Mouse (Mus musculus) CD4-positive, CD25-positive, alpha-beta regulatory T cell, adult 2 months (primary cell): ENCODE data around the gene Mrps26.
"Not testable (repeated sequence)": the region's sequence is repeated elsewhere in the genome, so short reads cannot be mapped to it uniquely, and the experiment has no call there.

Experiments
- DNase-seq: peaks from one replicate; pipeline ENCODE4 v3.0.0-alpha.2; 2012; ENCODE audit warnings: low read depth, low spot score

The Mrps26 gene

DNA sequence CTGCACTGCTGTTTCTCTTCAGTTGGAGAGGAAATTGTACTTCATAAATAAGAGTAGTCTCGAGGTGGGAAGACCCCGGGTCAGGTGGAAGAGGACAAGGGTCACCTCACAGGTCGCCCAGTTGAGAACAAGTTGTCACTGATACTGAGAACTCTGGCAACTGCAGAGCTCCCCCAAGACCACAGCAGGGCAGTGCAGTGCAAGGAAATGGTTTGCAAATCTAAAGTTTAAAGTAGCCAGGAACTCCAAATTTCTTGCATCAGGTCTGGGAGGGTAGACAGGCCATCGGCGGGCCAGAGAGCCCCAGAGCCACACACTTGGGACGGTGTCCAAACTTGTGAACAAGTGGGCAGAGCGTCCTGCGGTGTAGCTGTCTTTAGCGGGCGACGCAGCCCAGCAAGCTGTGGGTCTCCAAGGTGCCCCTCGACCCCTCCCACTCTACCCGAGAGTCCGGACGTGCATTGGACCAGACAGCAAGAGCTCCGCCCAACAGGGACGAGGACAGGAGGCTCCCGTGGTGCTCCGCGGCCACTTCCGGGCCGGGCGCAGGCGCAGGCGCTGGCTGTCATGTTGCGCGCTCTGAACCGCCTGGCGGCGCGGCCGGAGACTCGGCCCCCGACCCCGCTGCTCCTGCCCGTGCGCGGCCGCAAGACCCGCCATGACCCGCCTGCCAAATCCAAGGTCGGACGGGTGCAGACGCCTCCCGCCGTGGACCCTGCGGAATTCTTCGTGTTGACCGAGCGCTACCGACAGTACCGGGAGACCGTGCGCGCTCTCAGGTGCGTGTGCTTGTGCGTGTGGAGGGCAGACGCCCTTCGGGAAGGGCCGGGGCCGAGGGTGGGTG is at the start of gene Mrps26:
TSS of gene Mrps26 (plus strand) at position 531 of the 844 bp plus-strand sequence.
- peak; percentile 94 for DNase-seq

DNA sequence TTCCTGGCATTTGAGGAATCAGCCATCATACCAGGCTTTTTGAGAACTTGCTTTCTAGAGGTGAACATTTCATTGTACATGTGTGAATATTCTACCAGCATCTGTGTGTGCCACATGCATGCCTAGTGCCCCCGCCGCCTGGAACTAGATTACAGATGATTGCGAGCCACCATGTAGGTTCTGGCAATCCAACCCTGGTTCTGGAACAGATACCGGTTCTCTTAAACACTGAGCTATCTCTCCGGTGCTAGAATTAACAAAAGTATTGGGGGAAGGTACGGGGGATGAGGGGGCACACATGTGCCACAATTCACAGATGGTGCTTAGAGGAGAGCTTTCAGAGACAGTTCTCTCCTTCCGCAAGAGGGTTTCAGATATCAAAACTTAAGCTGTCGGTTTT is 49.6 kb upstream of the Mrps26 start:
- no peak for DNase-seq

DNA sequence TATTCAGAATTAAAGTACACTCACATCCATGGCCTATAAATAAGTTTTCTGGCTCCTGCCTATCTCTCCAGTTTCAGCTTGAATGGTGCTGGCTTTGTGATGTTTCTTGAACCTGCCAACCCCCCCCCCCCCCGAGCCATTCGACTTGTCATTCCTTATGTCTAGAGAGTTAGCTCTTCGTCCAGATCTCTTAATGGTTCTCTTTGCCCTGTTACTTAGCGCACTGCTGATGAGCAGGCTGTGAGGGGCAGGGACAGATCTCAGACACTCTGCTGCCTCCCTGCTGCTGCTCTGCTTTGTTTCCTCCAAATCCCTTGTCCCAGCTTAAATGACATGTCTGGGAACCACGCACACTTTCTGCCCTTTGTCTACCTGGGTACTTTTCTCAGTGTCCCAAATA is 47.8 kb upstream of the Mrps26 start:
- no peak for DNase-seq

DNA sequence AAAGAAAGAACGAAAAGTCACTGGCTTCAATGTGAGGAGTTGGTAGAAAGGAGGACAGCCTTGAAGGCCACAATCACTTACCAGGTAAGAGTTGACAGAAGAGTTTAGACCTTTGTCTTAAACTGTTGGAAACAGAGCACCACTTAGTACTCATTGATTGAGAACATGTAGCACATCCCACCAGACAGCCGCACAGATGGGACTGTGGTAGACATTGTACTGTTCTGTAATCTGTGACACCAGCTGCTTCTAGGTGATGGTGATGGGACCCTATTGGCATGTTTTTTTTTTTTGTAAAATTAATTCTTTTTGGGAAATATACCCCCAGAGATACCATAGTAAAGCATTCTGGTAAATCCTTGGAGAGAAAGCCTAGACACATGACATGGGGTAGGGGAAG is 41.6 kb upstream of the Mrps26 start:
- DNase-seq = no peak

DNA sequence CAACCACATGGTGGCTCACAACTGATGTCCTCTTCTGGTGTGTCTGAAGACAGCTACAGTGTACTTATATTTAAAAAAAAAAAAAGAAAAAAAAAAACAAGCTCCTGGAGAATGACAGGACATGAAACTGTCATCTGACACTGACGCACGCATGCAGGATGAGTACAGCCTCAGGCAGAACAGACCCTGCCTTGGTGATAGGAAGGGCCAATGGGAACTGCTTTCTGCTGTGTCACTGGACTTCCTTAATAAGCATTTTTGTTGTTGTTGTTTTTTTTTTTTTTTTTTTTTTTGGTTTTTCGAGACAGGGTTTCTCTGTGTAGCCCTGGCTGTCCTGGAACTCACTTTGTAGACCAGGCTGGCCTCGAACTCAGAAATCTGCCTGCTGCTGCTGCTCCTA is 38.1 kb upstream of the Mrps26 start:
- not testable (repeated sequence) for DNase-seq

DNA sequence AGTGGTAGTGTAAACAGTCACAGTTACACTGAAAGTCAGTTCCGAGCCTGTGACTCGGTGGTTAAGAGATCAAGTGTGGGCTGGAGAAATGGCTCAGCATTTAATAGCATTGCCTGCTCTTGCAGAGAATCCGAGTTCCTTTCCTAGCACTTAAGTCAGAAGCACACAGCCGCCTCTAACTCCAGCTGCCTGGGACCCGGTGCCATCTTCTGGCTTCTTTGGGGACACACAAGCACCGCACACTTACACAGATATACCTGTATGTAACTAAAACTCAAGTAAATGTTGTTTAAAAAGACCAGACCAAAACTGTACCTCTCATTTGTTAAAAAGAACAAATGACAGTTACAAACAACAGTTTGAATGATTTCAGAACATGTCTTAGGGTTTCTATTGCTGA is 35.1 kb upstream of the Mrps26 start:
- DNase-seq = no peak

DNA sequence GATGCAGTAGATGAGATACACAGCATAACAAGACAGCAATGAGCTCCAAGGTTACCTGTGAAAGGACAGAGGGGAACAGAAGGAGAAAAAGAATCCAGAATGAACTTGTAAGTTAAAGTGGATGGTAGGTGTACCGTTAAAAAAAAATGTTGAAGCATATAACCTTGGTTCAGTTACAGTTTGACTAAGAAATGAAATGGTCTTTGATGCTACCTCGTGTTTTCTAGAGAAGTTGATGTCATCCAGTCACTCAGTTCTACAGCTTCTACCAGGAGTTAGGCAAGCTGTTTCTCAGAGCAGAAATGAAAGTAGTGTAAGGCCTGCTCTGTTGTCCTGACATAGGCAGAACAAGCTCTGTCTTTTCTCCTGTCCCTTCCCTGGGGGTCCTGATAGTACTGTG is 34.3 kb upstream of the Mrps26 start:
- DNase-seq = no peak

DNA sequence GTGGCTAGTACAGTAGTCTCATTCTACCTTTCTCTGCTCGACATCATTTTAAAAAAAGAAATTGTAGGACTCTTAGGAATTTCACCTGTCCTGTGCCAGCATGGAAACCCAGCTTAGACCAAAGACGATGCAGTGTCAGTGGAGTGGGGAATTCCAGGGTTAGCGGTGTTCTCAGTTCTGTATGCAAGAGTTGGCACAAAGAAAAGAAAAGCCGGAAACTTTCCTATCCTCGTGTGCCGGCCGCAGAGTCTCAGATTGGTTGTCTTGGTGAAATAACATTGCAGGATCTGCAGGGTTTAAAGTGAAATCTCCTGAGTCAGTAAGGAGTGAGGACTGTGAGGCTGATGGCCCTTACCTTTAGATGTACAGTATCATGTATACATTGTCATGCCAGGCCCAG is 33.6 kb upstream of the Mrps26 start:
- DNase-seq = no peak

DNA sequence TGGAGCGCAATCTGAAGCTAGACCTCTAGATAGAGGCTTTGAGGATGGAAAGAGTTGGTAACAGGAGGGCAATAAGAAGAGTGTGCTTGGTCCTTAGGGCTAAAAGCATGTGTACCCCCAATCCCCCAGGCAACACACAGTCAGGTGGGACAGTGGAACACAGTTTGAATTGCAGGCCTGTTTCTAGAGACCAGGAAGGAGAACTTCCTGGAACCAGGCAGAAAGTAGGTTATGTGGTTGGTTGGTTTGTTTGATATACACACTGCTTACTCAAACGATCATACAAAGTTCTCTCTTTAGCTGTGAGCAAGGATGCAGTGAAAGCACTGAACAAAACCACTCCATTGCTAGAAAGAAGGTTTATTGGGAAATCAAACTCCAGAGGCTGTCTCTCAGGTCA is 31.3 kb upstream of the Mrps26 start:
- no peak for DNase-seq

DNA sequence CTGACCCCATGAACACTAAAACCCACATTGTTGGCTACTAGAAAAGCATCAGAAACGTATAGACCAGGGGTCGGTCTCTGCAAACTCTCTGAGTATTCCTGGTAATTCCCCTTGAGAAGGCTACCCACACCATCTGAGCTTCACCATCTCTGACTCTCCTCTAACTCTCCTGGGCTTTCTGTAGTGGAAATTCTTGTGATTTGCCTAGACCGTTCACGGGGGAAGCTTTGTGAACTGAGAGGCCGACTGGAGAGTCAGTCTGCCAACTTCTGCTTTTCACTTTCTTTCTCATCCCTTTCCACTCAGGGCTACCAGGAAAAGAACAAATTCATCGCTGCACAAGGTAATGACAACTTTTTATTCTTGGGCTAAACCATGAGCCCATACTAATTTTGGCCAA is 28.5 kb upstream of the Mrps26 start:
- no peak for DNase-seq

DNA sequence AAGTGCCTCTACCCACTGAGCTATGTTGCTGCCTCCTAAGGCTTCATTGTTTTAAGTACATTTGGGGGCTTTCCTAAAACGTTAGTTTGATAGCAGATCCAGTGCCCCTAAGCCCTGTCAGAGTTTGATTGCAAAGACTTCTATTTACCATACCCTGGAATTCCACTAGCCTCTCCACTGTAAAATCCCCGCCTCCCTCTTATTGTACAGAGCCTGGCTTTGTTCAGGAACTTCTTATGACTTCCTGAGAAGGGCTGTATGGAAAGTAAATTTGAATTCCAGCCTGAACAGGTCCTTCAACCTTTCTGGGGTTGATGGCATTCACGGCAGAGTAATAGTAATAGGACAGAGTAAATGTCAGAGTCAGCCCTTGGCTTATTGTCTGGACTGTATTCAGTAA is 26.7 kb upstream of the Mrps26 start:
- no peak for DNase-seq

DNA sequence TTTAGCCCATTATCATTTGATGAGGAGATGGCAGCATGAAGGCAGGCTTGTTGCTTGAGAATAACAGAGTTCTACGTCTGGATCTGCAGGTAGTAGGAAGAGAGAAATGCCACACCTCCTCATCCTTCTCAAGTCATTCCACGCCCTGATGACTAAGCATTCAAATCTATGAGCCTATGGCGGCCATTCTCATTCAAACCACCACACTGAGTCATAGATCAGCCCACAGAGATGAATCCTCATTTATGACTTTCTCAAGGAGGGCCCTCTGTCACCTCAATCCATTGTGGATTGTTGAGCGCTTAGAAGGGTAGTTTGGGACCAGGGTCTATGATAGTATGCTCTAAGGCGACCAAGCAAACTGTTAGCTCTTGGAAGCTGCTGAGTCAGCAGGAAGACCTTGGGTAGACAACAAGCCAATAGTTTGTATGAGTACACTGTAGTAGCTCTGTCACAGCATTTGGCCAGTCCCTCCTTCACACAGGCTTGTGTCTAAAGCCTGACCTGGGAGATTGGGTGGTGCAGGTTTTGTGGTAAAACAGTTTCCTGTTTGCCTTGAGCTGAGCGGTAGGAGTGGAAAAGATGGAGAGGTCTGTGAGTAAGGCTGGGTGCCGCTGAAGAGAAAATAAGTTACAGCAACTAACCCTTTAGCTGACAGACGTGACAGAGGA is 24.5 kb upstream of the Mrps26 start:
- peak; percentile 50 for DNase-seq

DNA sequence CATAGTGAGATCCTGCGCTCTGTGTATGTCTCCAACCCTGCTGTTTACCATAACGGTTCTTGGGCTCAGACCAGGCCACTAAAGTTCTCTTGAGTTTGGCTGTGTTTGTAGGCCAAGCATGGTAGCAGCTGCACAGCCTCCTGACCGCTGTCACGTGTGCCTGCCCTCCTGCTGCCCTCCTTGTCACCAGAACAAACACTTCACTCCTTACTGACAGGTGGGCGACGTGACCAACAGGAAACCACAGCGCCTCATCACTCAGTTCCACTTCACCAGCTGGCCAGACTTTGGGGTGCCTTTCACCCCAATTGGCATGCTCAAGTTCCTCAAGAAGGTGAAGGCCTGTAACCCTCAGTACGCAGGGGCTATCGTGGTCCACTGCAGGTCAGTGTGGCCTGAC is 23.3 kb upstream of the Mrps26 start:
- DNase-seq = peak; percentile 27

DNA sequence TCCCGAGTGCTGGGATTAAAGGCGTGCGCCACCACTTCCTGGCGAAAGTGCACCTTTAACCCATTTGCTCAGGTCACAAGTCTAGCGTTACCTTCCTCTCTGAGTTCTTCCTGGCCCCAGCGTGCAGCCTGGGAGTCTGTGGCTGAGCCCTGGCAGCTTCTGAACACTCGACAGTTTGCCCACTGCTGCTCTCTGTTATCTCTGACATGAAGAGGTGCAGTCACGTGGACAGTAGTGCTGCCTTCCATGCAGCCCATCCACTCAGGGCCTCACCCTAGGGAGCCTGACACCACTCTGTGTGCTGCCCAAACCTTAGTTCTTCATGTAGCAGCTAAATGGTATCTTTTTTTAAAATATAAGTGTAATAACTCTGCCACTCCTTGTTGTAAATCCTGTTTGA is 16.6 kb upstream of the Mrps26 start:
- no peak for DNase-seq

DNA sequence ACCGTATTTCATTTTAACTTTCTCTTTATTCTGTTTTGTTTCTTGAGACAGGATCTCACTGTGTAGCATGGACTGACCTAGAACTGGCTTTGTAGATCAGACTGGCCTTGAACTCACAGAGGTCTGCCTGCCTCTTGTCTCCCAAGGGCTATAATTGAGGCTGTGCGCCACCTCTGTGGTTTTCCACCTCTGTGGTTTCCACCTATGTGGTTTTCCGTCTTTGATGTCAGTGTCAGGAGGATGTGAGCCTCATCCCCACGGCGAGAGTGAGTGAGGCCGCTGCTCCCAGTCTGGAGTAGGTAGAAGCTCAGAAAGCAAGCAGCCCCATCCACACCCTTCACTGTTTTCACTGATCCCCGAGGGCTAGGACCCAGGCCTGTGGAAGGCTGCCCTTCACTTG is 8.7 kb upstream of the Mrps26 start:
- DNase-seq = peak; percentile 33

DNA sequence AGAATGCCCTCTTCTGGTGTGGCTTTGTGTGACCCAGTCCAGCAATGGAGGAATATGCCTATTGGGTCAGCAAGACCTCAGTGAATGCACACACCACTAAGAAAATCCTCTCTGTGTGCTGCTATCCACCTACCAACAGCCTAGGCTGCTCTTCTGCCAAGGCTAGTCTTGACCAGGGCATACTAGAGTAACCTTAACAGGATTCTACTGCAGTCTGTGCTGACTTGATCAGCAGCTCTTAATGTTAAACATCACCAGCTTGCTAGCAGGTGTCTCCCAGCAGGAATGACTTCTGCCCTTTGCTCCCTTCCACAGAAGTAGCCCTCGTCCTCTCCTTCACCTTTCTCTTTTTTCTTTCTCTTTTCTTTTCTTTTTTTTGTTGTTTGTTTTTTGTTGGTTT is 7.2 kb upstream of the Mrps26 start:
- no peak for DNase-seq

DNA sequence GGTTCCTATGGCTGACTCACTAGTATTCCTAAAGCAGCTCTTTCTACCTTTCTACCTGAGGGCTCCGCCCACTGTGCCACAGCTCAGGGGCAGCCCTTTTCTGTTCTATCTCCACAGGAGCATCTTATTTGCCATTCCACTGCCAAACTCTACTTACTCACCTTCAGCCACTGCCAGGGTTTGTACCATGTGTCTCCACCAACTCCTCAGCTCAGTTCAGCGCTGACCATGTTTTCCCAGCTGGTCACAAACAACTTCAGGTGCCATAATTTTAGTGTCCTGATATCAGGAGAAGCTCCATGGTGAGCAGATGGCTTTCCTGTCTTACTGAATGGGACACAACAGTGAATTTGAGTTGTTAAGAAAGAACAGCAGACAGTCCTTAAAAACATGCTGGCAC is 6.1 kb upstream of the Mrps26 start:
- DNase-seq = no peak

DNA sequence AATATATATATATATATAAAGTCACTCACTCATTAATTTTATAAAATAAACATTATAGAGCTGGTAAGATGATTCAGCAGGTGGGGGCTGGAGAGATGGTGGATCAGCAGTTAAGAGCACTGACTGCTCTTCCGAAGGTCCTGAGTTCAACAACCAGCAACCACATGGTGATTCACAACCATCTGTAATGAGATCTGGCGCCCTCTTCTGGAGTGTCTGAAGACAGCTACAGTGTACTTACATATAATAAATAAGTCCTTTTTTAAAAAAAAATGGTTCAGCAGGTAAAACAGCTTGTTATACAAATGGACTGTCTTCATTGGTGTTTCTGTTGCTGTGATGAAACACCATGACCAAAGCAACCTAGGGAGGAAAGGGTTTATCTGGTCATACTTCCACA is 5.5 kb upstream of the Mrps26 start:
- DNase-seq = peak; percentile 22

DNA sequence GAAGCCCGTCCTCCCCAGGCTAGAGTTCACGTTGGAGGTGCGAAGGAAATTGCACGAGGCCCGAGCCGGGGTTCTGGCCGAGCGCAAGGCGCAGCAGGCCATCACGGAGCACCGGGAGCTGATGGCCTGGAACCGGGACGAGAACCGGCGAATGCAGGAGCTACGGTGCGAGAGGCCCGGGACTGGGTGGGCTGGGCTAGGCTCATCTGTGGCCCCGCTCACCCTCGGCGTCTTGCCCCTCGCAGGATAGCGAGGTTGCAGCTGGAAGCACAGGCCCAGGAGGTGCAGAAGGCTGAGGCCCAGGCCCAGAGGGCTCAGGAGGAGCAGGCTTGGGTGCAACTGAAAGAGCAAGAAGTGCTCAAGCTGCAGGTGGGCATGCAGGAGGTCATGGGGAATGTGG is 521 bp downstream of the Mrps26 start:
- DNase-seq = no peak

DNA sequence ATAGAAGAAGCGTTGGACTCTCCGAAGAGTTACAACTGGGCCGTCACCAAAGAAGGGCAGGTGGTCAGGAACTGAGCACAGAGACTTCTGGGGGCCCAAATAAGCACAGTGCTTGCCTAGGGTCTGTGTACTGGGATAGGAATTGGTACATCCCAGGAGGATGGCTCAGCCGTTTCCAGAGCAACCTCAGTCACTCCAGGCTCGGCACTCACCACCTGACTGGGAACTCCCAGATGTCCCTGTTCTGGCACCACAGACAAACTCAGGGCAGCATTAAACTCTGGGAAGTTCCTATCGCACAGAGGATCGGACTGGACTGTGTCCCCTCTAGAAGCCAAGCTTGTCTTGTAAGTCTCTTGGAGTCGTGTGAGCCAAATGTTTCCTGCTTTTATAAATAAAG is 1.4 kb downstream of the Mrps26 start:
- DNase-seq = no peak

DNA sequence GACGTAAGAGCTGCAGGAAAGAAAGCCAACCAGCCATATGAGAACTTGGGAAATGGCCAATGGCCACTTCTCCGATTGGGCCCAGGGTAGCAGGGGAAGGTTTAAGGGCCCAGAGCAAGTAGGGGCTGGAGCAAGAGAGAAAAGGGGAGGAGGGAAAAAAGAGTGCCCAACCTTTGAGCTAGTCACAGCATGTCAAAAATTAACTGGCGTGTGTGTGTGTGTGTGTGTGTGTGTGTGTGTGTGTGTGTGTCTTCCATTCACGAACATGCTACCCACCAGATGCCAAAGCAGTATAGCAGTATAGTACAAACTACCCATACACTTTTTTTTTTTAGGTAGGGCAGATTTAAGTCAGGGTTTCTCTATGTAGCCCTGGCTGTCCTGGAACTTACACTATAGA is 5.4 kb downstream of the Mrps26 start:
- no peak for DNase-seq

DNA sequence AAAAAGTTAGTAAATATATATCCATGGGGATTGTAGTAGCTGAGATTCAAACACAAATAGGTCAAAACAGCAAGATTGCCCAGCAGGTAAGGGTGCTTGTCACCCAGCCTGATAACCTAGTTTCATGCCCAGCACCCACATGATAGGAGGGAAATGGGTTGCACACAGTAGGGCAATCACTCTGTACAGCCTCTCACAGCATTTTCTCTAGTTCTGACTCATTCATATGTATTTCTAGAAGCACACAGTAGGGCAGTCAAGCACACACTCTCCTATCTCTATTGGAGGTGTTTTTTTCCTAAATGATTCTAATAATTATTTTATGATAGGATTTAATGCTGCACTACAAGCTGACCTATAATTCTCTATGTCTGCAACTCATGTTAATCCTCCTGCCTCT is 6.4 kb downstream of the Mrps26 start:
- DNase-seq = no peak

DNA sequence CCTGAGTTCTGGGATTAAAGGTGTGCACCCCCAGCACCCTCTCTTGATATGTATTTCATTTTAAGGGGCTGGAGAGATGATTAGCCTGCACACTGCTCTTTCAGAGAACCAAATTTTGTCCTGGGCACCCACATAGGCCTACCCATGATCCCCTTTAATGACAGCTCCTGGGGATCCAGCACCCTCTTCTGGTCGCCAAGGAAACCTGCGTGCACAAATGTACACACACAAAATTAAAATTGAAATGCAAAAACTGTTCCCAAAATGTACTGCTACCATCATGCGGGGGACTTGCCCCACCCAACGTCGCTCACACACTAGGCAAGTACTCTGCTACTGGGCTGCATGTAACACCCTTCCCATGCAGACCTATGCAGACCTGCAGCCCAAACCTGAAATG is 11.4 kb downstream of the Mrps26 start:
- no peak for DNase-seq
